Mouse (Mus musculus) hematopoietic stem cell, adult 5-6 weeks (primary cell): ENCODE results near the gene Ptprr. TPM values are rescaled to one million over a fixed set of nuclear protein-coding genes. Genes with fewer than 3 reads are reported as not detected.
A peak's percentile ranks its signal among the peaks of the same experiment; 100 is the strongest.

ENCODE experiments used
- ATAC-seq, 2 experiments: fragments of 125-278 bp in 1 of 2; replicated peaks in 1 of 2; 2 replicates each; pipeline ENCODE4 v1.8.0; 2016 to 2017; ENCODE audit warnings: inconsistent platforms in 2 of 2, mild to moderate bottlenecking in 2 of 2, moderate number of reproducible peaks in 2 of 2, low read depth in 1 of 2, moderate TSS enrichment in 1 of 2; ENCODE audit not compliant: low FRiP score in 2 of 2, poor library complexity in 2 of 2, severe bottlenecking in 2 of 2, insufficient read depth in 1 of 2, low TSS enrichment in 1 of 2
- total RNA-seq: library from RNA; stranded (forward); fragments of 172-1452, 232-1000 nt; gene quantifications from 2 replicates; pipeline ENCODE4 v1.2.3, GENCODE M21; 2017

The Ptprr gene
- total RNA-seq, 1 experiment from 2014 or later, result not detected

GRCm38 (mm10) chr10:116108730-116109129, 90.7 kb downstream of the Ptprr start:
- no peak for ATAC-seq

- ATAC-seq, result no peak
Observed at GRCm38 (mm10) chr10:116112868-116113267, 94.9 kb downstream of the Ptprr start.

- no peak for ATAC-seq
Observed at GRCm38 (mm10) chr10:116113867-116114474, 96.0 kb downstream of the Ptprr start, which contains the start of gene 4933416C03Rik. 4933416C03Rik (minus strand) TSS chr10:116113917.

DNA sequence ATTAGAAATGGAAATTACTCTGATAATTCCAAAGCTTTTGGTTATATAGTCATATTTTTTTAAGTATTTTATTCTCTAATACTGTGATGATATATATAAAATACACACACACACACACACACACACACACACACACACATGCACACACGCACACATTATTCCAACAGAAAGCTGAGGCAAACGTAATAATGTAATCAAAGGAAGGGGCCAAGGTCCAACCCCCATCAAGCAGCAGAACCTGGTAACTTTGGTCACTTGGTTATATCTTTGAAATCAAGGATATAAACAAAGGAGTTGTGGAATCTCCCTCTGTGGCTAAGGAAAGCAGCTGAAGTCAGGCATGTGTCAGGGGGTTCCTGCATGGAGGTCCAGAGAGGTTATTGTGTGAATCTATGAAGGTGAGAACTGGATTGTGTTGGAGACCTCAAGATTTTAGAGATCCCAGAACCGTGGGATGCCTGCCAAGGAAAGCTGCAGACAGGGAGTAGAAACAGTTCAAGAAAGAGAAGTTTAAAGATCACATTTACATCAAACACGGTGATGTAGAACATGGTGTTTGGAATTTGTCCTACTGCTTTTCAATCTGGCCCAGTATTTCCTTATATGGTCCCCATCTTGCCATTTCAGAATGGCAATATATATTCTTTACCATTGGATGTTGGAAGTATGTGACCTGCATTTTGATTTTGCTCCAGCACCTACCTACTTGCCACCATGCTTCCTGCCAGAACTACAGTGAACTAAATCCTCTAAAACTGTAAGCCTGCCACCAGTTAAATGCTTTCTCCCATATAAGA, 98.1 kb downstream of the Ptprr start:
- ATAC-seq, result no peak

GRCm38 (mm10) chr10:116117060-116117459, 99.0 kb downstream of the Ptprr start:
- no peak for ATAC-seq

GRCm38 (mm10) chr10:116121463-116121862, 103.5 kb downstream of the Ptprr start:
- peak; percentile 84 to 88 for ATAC-seq

DNA sequence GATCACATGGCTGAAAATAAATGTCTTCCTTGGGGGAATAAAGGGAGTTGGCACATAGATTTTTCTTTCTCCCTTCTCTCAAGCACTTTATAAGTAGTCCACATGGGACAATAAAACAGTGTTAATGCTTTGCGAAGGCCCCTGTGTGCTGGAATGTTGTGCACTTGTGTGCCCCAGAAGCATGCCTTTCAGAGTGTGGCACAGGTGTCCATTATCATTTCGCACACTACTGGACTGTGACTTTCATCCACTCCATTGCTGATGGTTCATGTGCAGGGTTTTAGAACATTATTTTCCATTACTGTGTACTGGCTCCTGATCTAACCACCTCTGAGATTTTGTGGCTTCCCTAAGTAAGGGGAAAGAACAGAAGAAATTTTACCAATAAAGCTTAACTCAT, 105.8 kb downstream of the Ptprr start:
- ATAC-seq, result no peak

DNA sequence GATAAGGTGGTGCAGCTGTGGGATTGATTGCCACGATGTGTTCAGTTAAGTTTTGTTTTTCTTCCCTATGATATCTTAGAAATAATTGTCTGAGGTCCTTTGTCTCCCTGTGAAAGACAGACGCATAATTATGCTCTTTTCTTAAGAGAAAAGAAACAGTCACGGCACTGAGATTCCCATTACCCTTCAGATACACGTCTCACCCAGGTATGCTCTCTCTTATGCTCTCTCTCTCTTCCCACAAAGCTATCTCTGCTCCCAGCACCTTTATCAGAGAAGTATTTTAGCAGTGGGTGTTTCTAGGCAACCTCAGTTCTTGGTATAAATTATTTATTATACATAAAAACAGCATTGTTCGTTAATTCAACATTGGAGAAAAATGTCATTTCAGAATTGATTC, 107.4 kb downstream of the Ptprr start:
- ATAC-seq, result no peak

DNA sequence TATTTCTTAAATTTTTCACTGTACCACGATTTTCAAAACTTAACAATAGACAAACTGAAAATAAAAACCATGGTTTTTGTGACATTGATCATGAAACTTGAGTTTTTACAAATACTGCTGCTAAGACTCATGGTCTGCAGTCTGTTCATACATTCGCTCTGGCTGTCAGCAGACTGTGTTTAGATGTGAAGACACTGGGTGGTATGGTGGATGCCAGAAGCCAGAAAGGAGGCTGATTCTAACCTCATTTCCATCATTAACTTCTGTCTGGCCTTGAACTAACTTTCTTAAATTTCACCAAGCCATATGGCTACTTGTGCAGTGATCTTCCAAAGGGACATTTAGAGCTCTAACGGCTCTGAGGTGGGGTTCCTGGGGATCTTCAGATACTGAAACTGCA, 112.4 kb downstream of the Ptprr start:
- ATAC-seq, result no peak

DNA sequence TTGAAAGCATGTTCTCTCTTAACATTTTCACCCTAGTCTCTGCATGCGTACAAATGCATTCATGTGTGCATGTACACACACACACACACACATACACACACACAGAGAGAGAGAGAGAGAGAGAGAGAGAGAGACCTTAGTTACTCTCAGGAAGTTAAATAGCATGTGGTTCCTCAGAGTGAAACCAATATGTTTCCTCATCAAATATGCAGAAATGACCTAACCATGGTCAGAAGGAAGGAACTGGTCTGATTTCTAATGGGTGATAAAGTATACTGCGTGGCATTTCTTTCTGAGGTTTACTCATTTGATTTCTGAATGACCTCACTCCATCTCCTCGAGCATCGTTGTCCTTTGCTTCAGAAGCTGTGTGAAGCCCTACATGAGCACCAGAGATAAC, 113.2 kb downstream of the Ptprr start:
- peak; percentile 86 to 90 for ATAC-seq

GRCm38 (mm10) chr10:116132233-116132632, 114.2 kb downstream of the Ptprr start:
- ATAC-seq, result no peak

DNA sequence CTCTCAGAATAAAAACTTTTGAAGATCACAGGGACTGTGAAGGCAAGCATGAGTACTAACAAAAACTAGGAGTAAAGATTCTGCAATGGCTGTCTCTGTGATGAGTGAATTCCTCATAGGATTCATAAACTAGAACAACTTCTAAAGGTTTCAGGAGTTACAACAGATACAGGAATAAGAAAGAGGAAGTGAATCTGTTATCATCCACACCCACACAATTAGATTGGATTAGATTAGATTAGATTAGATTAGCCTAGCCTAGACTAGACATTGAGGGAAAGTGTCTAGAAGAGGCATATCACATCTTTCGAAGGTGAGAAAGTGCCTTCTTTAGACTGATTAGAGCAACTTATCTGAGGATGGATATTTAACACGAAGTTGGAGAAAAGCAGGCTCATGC, 117.2 kb downstream of the Ptprr start:
- ATAC-seq, result no peak; a peak in 1 of 4 replicates

GRCm38 (mm10) chr10:116140226-116140625, 122.2 kb downstream of the Ptprr start:
- no peak for ATAC-seq

DNA sequence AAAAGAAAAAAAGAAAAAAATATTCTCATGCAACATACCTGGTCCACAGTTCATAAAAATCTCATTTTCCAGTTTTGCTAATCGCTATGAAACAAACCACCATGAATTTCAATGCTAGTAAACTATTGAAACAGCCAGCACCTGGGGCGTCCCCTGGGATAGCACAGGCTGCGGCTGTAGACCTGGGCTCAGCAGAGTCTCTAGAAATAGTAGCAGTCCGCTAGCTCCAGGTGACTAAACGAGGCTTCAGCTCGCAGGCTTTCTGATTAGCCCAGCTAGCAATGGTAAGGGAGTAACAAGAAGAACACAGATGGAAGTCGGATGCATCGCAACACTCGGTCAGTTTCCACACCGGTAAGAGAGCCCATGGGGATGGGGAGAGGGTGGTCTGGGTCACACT, 125.7 kb downstream of the Ptprr start:
- ATAC-seq, result no peak

GRCm38 (mm10) chr10:116146091-116146490, 128.1 kb downstream of the Ptprr start:
- ATAC-seq, result no peak

- no peak for ATAC-seq
Observed at GRCm38 (mm10) chr10:116154707-116155106, 136.7 kb downstream of the Ptprr start.

DNA sequence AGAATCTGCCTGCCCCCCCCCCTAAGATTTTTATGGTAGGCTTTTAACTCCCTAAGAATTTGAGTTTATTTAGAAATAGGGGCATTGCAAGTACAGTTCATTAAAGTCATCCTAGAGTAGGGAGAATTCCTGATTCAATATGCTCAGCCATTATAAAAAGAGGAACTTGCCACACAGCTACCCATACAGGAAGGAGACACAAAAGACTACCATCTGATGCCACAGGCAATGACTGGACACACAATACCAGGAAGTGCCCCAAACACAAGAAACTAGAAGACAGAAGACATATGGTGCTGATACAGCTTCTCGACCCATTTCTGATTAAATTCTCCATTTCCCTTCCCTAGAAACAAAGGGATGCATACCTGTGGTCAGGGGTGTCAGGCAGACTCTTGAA, 138.7 kb downstream of the Ptprr start:
- ATAC-seq, result peak; percentile 90 to 96

GRCm38 (mm10) chr10:116162338-116162737, 144.3 kb downstream of the Ptprr start:
- ATAC-seq, result no peak; a peak in 1 of 4 replicates
